Mouse (Mus musculus): ENCODE data around the gene Gpr62.

The Gpr62 gene

GRCm38 (mm10) chr9:106416826-106417225 lies 48.9 kb downstream of the Gpr62 start:
- no peak for DNase-seq
